16 mouse cellular contexts compared by ENCODE assay signal in genomic region chr9:77819318-77819717, GRCm38 (mm10).
DNase-seq lines count a peak whose midpoint lies in the region; ATAC-seq and TF ChIP-seq lines count a peak whose summit lies in the region.
"Had no signal": no experiment of that assay in that cellular context is flagged by ENCODE, and none has a peak within 500 bp of the region (broad histone marks: within the 10 kb centered on the region; RNA-seq: fewer than 3 reads in every experiment).

No protein-coding gene starts in this region.

- in situ Hi-C loops in ES-E14 (cut with MboI; ENCODE audit: low sequenced_read_pairs in 2 of 2, unreplicated experiment in 2 of 2) = no loop called here

- H3K4me2 ChIP-seq in intestine, postnatal 0 days (replicated peaks; ENCODE audit: low read depth) = no peak overlapping the region
- no peak overlapping the region for H3K4me2 ChIP-seq in intestine, embryonic 16.5 days (ENCODE audit: low read depth, low read length)
- no peak overlapping the region for H3K4me2 ChIP-seq in liver, postnatal 0 days (ENCODE audit: low read depth, low read length)
- H3K4me2 ChIP-seq: forebrain, embryonic 12.5 days; heart, embryonic 12.5 days; stomach, embryonic 15.5 days had no signal

- 71% methylated on average over 2 of the region's 2 CpGs for WGBS in intestine, postnatal 0 days
- 72% methylated on average over 2 of the region's 2 CpGs for WGBS in intestine, embryonic 16.5 days
- WGBS in liver, postnatal 0 days (ENCODE audit: insufficient replicate concordance) = 52% methylated on average over 2 of the region's 2 CpGs

- peak; percentile 34 for TF ChIP-seq CTCF in intestine, postnatal 0 days (IDR thresholded peaks at IDR 0.05; ENCODE audit: low read depth)
- peak; percentile 34 for TF ChIP-seq CTCF in liver, postnatal 0 days (IDR thresholded peaks at IDR 0.05; ENCODE audit: low read depth)

- H3K27ac ChIP-seq in intestine, postnatal 0 days (ENCODE audit: low read depth, low read length) = no peak overlapping the region
- H3K27ac ChIP-seq in intestine, embryonic 16.5 days (ENCODE audit: low read length) = no peak overlapping the region
- no peak overlapping the region for H3K27ac ChIP-seq in liver, postnatal 0 days (ENCODE audit: low read depth)
- no peak overlapping the region for H3K27ac ChIP-seq in ES-E14 (ENCODE audit: insufficient read depth, low read depth, low read length, poor library complexity, severe bottlenecking)
- H3K27ac ChIP-seq: forebrain, embryonic 12.5 days; stomach, embryonic 15.5 days had no signal

- H3K27me3 ChIP-seq in intestine, postnatal 0 days (replicated peaks; ENCODE audit: control insufficient read depth, insufficient read depth, low read length) = no peaks in the 10 kb centered on the region
- H3K27me3 ChIP-seq in intestine, embryonic 16.5 days (replicated peaks; ENCODE audit: control insufficient read depth, insufficient read depth, low read length) = no peaks in the 10 kb centered on the region
- H3K27me3 ChIP-seq in liver, postnatal 0 days (ENCODE audit: insufficient read depth, low read length) = no peaks in the 10 kb centered on the region
- H3K27me3 ChIP-seq: forebrain, embryonic 12.5 days; heart, embryonic 12.5 days; stomach, embryonic 15.5 days had no signal

- ATAC-seq in intestine, postnatal 0 days = no peak
- no peak for ATAC-seq in intestine, embryonic 16.5 days
- no peak for ATAC-seq in liver, postnatal 0 days
- ATAC-seq: inflammation-experienced regulatory T-cells, adult 6 months had no signal

- DNase-seq in liver, postnatal 0 days = no peak
- DNase-seq in liver = no peak
- no peak for DNase-seq in ES-E14 (ENCODE audit: low read depth, low spot score)
- DNase-seq in induced T-regulatory cell, adult 2 months (ENCODE audit: low read depth) = peak; percentile 19
- DNase-seq in Muller cell, postnatal 12 days (ENCODE audit: inconsistent ontology term) = no peak
- DNase-seq in natural killer cell, adult 2 months (ENCODE audit: low spot score in 2 of 2) = no peak
- DNase-seq: cerebellum, postnatal 25 days; kidney, postnatal 14 days; lung, postnatal 10 days had no signal

- H3K36me3 ChIP-seq in intestine, postnatal 0 days (ENCODE audit: control insufficient read depth, insufficient read depth) = no peaks in the 10 kb centered on the region
- no peaks in the 10 kb centered on the region for H3K36me3 ChIP-seq in intestine, embryonic 16.5 days (ENCODE audit: control insufficient read depth, insufficient read depth, low read length)
- no peaks in the 10 kb centered on the region for H3K36me3 ChIP-seq in liver, postnatal 0 days (replicated peaks; ENCODE audit: insufficient read depth, low read length)
- no peaks in the 10 kb centered on the region for H3K36me3 ChIP-seq in ES-E14 (ENCODE audit: control insufficient read depth, insufficient read depth, low read length, poor library complexity, severe bottlenecking)
- H3K36me3 ChIP-seq: forebrain, embryonic 12.5 days; heart, embryonic 12.5 days; stomach, embryonic 15.5 days had no signal

- H3K4me3 ChIP-seq in intestine, postnatal 0 days (ENCODE audit: low read depth, low read length) = no peak overlapping the region
- no peak overlapping the region for H3K4me3 ChIP-seq in intestine, embryonic 16.5 days (ENCODE audit: low read length)
- H3K4me3 ChIP-seq in liver, postnatal 0 days (ENCODE audit: low read depth, low read length) = no peak overlapping the region
- H3K4me3 ChIP-seq in ES-E14 (ENCODE audit: insufficient read depth in 1 of 2, low read depth in 1 of 2, low read length in 2 of 2, poor library complexity in 1 of 2, severe bottlenecking in 1 of 2) = no peak overlapping the region
- H3K4me3 ChIP-seq: forebrain, embryonic 12.5 days; heart, embryonic 12.5 days; megakaryocyte, embryonic 14.5 days; stomach, embryonic 15.5 days had no signal

- H3K9ac ChIP-seq in intestine, postnatal 0 days (ENCODE audit: low read depth, low read length) = no peak overlapping the region
- H3K9ac ChIP-seq in intestine, embryonic 16.5 days (ENCODE audit: low read depth, low read length) = no peak overlapping the region
- H3K9ac ChIP-seq in liver, postnatal 0 days (replicated peaks) = no peak overlapping the region
- no peak overlapping the region for H3K9ac ChIP-seq in ES-E14 (ENCODE audit: insufficient read depth, low read depth, low read length, poor library complexity, severe bottlenecking)
- H3K9ac ChIP-seq: forebrain, embryonic 12.5 days; heart, embryonic 12.5 days; stomach, embryonic 15.5 days had no signal

- no peak for TF ChIP-seq EP300 in liver, postnatal 0 days (IDR thresholded peaks at IDR 0.05; ENCODE audit: low read depth)

- no peaks in the 10 kb centered on the region for H3K4me1 ChIP-seq in intestine, postnatal 0 days (replicated peaks; ENCODE audit: control insufficient read depth, insufficient read depth, low read length)
- no peaks in the 10 kb centered on the region for H3K4me1 ChIP-seq in intestine, embryonic 16.5 days (ENCODE audit: control insufficient read depth, insufficient read depth, low read length)
- H3K4me1 ChIP-seq in liver, postnatal 0 days (ENCODE audit: insufficient read depth) = no peaks in the 10 kb centered on the region
- peaks cover 2 to 6% of the 10 kb centered on the region in 2 experiments; a peak in 1 of 4 replicates for H3K4me1 ChIP-seq in ES-E14 (ENCODE audit: control insufficient read depth in 2 of 2, insufficient read depth in 2 of 2, low read length in 2 of 2, poor library complexity in 1 of 2)
- H3K4me1 ChIP-seq: forebrain, embryonic 12.5 days; megakaryocyte, embryonic 14.5 days; stomach, embryonic 15.5 days had no signal

- H3K9me3 ChIP-seq in intestine, postnatal 0 days (ENCODE audit: control insufficient read depth) = no peaks in the 10 kb centered on the region
- no peaks in the 10 kb centered on the region for H3K9me3 ChIP-seq in intestine, embryonic 16.5 days (ENCODE audit: control insufficient read depth, low read length)
- no peaks in the 10 kb centered on the region for H3K9me3 ChIP-seq in liver, postnatal 0 days (ENCODE audit: low read length)
- H3K9me3 ChIP-seq in ES-E14 (ENCODE audit: control insufficient read depth, insufficient read depth, low read depth, low read length) = no peaks in the 10 kb centered on the region
- H3K9me3 ChIP-seq: forebrain, embryonic 12.5 days; heart, embryonic 12.5 days; stomach, embryonic 15.5 days had no signal

TF ChIP-seq in ES-E14, 5 proteins besides CTCF, POLR2A, EP300 and RAD21:
- TF ChIP-seq CHD2 (IDR thresholded peaks at IDR 0.05; ENCODE audit: low read depth, low read length) (no peak), ZC3H11A (IDR thresholded peaks at IDR 0.05; ENCODE audit: borderline replicate concordance, low read depth, low read length) (0 out of 2 replicates have a peak, but pooled peaks have one; percentile 45)
